Mouse (Mus musculus): ENCODE results near the gene Pax7. TPM values are rescaled to one million over a fixed set of nuclear protein-coding genes. Genes with fewer than 3 reads are reported as not detected.
A peak's percentile ranks its signal among the peaks of the same experiment; 100 is the strongest.

Pax7 gene
- polyA plus RNA-seq, 1 experiment from 2014 or later, result 0.90 TPM

GRCm38 (mm10) chr4:139689627-139690269, 143.6 kb downstream of the Pax7 start:
- peak; percentile 49; the same call in 1 of the 2 replicates for ATAC-seq (ENCODE audit: low FRiP score, low read depth)
- no peak overlapping the region for H3K27ac ChIP-seq
- H3K4me2 ChIP-seq (replicated peaks), result no peak overlapping the region
- no peak overlapping the region for H3K9ac ChIP-seq
- peaks cover 8% of the 10 kb centered on the region for H3K4me1 ChIP-seq
- no peak overlapping the region for H3K4me3 ChIP-seq
- no peaks in the 10 kb centered on the region for H3K9me3 ChIP-seq
- 36% methylated on average over 7 of the region's 7 CpGs for WGBS
- H3K27me3 ChIP-seq, result peaks cover 30% of the 10 kb centered on the region
- no peaks in the 10 kb centered on the region for H3K36me3 ChIP-seq

GRCm38 (mm10) chr4:139688058-139688457, 145.3 kb downstream of the Pax7 start:
- Histone ChIP-seq H3K4me3 (no peak overlapping the region), H3K27ac (no peak overlapping the region), H3K4me1 (peaks cover 8% of the 10 kb centered on the region), H3K4me2 (replicated peaks) (no peak overlapping the region), H3K27me3 (peaks cover 26% of the 10 kb centered on the region), H3K36me3 (no peaks in the 10 kb centered on the region), H3K9me3 (no peaks in the 10 kb centered on the region), H3K9ac (no peak overlapping the region)
- 75% methylated on average over 9 of the region's 9 CpGs for WGBS
- ATAC-seq (ENCODE audit: low FRiP score, low read depth), result no peak

Other genes with a start within 250 kb of the Pax7 start
- not detected in 2 replicates for gene Gm21969, start 230.3 kb downstream of the Pax7 start, polyA plus RNA-seq (2015; fragmentation: Nextera tagmentation; extraction: Ambion mirVana)
- gene Aldh4a1, start 210.7 kb downstream of the Pax7 start, polyA plus RNA-seq (2015; fragmentation: Nextera tagmentation; extraction: Ambion mirVana), result 24.7 and 25.9 TPM in 2 replicates
- gene Tas1r2, start 180.0 kb downstream of the Pax7 start, polyA plus RNA-seq (2015; fragmentation: Nextera tagmentation; extraction: Ambion mirVana), result not detected in 2 replicates
- gene Klhdc7a, start 134.5 kb upstream of the Pax7 start, polyA plus RNA-seq (2015; fragmentation: Nextera tagmentation; extraction: Ambion mirVana), result 0.04 TPM in 1 of 2 replicates, not detected in the other

Measured in limb, embryonic 13.5 days (tissue).